Mouse (Mus musculus) right cerebral cortex, postnatal 4 days (tissue): ENCODE data around the gene Apol7b.
"Not testable (repeated sequence)": the region's sequence is repeated elsewhere in the genome, so short reads cannot be mapped to it uniquely, and the experiment has no call there.

Source experiments
- DNase-seq: peaks from one replicate; pipeline ENCODE4 v3.0.0-alpha.2; 2022

The Apol7b gene

GRCm38 (mm10) chr15:77447392-77447791 is at the start of gene Apol7b:
Gene Apol7b (minus strand): TSS chr15:77447492.
- not testable (repeated sequence) for DNase-seq

GRCm38 (mm10) chr15:77494694-77495093 is 47.4 kb upstream of the Apol7b start:
- not testable (repeated sequence) for DNase-seq

GRCm38 (mm10) chr15:77493181-77493580 is 45.9 kb upstream of the Apol7b start:
- DNase-seq, result not testable (repeated sequence)

GRCm38 (mm10) chr15:77482140-77482794 is 35.0 kb upstream of the Apol7b start:
- DNase-seq, result no peak

- DNase-seq, result not testable (repeated sequence)
These were observed 29.4 kb upstream of the Apol7b start, which contains the start of gene Apol10a for GRCm38 (mm10) chr15:77476693-77477092. Gene Apol10a (plus strand): TSS chr15:77477047.

GRCm38 (mm10) chr15:77474699-77475390 is 27.6 kb upstream of the Apol7b start:
- not testable (repeated sequence) for DNase-seq

GRCm38 (mm10) chr15:77449927-77450326 is 2.6 kb upstream of the Apol7b start:
- not testable (repeated sequence) for DNase-seq

GRCm38 (mm10) chr15:77445668-77446067 is 1.6 kb downstream of the Apol7b start:
- not testable (repeated sequence) for DNase-seq

- peak; percentile 39 for DNase-seq
These were observed 2.5 kb downstream of the Apol7b start for GRCm38 (mm10) chr15:77444746-77445145.

- DNase-seq, result not testable (repeated sequence)
These were observed 18.4 kb downstream of the Apol7b start for GRCm38 (mm10) chr15:77428690-77429448.

GRCm38 (mm10) chr15:77422925-77423324 is 24.4 kb downstream of the Apol7b start:
- not testable (repeated sequence) for DNase-seq

- not testable (repeated sequence) for DNase-seq
These were observed 27.6 kb downstream of the Apol7b start for GRCm38 (mm10) chr15:77419657-77420056.

GRCm38 (mm10) chr15:77416655-77417333 is 30.5 kb downstream of the Apol7b start:
- not testable (repeated sequence) for DNase-seq

GRCm38 (mm10) chr15:77415653-77416052 is 31.6 kb downstream of the Apol7b start:
- not testable (repeated sequence) for DNase-seq

- DNase-seq, result not testable (repeated sequence)
These were observed 34.6 kb downstream of the Apol7b start for GRCm38 (mm10) chr15:77412695-77413094.

- not testable (repeated sequence) for DNase-seq
These were observed 36.3 kb downstream of the Apol7b start, which contains the start of gene Apol9a for GRCm38 (mm10) chr15:77411035-77411434. Gene Apol9a (minus strand): TSS chr15:77411135.

- DNase-seq, result not testable (repeated sequence)
These were observed 40.9 kb downstream of the Apol7b start for GRCm38 (mm10) chr15:77406370-77406769.

- DNase-seq, result not testable (repeated sequence)
These were observed 48.3 kb downstream of the Apol7b start, which contains the start of gene Apol7a for GRCm38 (mm10) chr15:77399027-77399426. Gene Apol7a (minus strand): TSS chr15:77399110.

- DNase-seq, result not testable (repeated sequence)
These were observed 49.7 kb downstream of the Apol7b start for GRCm38 (mm10) chr15:77397450-77398132.

GRCm38 (mm10) chr15:77393832-77394231 is 53.5 kb downstream of the Apol7b start:
- DNase-seq, result not testable (repeated sequence)

- no peak for DNase-seq
These were observed 59.8 kb downstream of the Apol7b start for GRCm38 (mm10) chr15:77387462-77387861.
